Mouse (Mus musculus) neutrophil, adult 5-6 weeks (primary cell): ENCODE results near the gene Tmem176b. TPM values are rescaled to one million over a fixed set of nuclear protein-coding genes. Genes with fewer than 3 reads are reported as not detected.

Experiments used
- ATAC-seq: fragments of 151-379, 151-347 bp; 2 replicates; pipeline ENCODE4 v1.8.0; 2017; ENCODE audit warnings: mild to moderate bottlenecking, moderate TSS enrichment; ENCODE audit not compliant: insufficient number of reproducible peaks, poor library complexity, low FRiP score, severe bottlenecking; ENCODE audit errors: extremely low read depth
- total RNA-seq: library from RNA; stranded (forward); fragments of 200-1000 nt; gene quantifications from 2 replicates; pipeline ENCODE4 v1.2.3, GENCODE M21; 2017

The Tmem176b gene
- total RNA-seq, 1 experiment from 2014 or later, result 14.4 TPM

DNA sequence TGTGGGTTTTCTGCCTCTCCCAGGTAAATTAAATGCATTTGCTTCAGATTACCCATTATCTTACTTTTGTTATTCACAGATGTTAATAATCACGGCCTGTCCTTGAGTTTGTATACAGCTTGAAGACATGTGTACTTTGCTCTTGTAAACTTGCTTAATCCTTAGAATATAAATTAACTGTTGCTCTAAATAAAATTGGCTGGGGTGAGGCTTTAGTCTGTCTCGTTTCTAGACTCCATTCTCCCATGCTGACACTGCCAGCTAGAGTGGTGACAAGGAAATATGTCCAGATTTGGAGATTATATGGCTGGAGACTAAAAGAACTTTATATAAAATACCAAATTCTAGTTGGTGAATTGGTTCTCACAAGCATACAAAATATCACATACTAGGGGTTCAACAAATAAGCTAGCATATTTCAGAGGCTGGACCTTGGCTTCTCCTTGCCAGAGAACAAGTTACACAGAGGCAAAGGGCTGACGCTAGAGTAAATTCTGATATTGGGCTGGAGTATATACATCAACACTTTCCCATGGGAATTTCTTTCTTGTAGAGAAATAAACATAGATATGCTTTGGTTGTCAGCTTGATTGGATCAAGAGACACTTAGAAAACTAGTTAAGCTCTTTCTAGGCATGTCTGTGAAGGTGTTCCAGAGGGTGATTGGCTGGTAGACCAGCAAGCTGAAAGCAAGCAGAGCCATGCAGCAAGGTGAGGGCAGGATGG lies 31.6 kb downstream of the Tmem176b start:
- ATAC-seq, result no peak

DNA sequence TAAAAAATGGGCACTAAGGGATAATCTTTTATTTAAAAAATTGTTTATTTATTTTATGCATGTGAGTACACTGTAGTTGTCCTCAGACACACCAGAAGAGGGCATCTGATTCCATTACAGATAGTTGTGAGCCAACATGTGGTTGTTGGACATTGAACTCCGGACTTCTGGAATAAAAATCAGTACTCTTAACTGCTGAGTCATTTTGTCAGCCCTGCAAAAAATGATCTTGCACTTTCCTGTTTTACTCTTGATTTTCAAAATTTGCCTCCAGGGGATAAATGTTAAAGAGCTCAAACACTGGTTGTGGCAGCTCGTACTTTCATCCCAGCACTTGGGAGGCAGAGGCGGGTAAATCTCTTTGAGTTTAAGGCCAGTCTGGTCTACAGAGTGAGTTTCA lies 34.5 kb downstream of the Tmem176b start:
- ATAC-seq, result no peak

DNA sequence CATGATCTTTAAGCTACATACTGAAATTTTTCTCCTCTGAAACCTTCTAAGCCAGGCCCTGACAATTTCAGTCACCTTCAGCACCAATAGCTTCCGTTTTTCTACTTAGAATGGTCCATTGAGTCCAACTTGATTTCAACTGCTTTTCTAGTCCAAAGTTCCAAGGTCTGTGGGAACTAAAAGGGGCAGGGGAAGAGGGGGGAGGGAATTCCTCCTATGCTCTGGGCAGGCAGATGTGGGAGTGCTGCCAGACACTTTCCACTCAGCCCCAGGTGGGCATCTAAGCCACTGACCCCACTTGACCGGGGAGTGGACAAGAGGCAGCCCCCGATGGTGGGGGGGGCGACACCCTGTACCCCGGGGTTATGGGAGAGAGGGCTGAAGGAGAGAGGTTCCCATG lies 37.0 kb downstream of the Tmem176b start:
- ATAC-seq, result no peak

DNA sequence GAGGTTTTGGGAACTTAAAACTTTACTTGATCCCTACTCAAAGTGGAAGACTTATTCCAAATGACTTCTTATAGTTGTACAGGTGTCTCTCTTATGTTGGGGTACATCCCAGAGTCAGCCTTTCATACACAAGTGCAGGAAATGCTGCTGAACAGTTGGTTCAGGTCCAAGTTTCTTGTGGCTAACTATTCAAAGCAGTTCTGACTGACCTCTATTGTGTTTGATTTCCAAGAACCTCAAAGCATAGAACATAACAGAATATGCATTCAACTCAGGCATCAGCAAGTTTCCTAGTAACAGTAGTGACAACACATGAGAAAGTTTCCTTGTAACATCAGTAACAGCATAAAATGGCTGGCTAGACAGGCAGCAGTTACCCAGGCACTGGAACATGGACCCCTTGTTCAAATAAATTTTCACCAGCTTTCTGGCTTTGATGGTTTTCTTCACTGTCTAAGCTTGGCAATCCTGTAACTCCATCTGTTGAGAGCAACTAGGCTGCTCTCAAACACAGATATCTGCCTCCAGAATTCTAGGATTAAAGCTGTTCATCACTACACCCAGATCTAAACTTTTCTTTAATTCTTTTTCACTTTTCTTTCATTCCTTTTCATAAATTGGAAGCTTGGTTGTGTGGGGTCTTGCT lies 37.8 kb downstream of the Tmem176b start:
- ATAC-seq, result no peak

DNA sequence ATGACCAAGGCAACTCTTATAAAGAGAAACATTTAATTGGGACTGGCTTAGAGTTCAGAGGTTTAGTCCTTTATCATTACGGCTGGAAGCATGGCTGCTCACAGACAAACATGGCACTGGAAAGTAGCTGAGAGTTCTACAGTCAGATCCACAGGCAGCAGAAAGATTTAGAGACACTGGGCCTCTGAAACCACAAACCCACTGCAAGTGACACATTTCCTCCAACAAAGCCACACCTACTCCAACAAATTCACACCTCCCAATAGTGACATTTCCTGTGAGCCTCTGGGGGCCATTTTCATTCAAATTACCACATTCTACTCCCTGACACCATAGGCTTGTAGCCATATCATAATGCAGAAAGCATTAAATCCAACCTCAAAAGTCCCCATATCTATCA lies 39.4 kb downstream of the Tmem176b start:
- peak; percentile 53; the same call in 1 of the 2 replicates for ATAC-seq

DNA sequence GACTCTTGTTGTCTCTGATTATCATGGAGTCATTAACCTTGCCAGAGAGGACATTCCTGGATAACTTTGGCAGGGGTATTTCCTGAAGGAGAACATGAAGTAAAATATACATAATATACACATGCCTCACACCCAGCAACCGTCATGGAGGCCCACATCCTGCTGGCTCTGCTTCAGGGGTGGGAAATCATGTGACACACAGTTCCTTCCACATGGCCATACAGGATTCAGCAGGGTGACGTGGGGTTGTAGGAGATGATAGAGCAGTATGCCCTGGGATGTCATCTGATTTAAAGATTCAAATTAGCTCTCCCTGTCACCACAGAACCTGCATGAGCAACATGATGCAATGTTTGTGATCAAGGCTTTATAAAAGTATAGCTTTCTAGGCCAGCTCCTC lies 53.4 kb downstream of the Tmem176b start:
- no peak for ATAC-seq

DNA sequence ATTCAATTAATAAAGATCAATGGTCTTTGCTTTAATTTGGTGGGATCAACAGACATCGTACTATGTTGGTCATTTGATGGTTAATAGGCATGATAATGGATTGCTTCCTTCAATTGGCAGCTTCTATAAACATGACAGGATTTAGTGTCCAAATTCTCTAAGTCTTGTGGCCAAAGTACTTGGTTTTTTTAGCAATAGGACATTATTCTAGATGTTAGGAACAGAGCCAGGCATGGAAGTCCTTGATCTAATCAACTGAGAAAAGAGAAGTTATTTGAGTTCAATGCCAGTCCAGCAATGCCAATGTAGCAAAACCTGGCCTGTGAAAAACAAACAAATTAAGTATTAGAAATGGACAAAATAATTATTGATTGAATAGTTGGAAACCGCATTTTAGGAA lies 55.7 kb downstream of the Tmem176b start:
- no peak for ATAC-seq

DNA sequence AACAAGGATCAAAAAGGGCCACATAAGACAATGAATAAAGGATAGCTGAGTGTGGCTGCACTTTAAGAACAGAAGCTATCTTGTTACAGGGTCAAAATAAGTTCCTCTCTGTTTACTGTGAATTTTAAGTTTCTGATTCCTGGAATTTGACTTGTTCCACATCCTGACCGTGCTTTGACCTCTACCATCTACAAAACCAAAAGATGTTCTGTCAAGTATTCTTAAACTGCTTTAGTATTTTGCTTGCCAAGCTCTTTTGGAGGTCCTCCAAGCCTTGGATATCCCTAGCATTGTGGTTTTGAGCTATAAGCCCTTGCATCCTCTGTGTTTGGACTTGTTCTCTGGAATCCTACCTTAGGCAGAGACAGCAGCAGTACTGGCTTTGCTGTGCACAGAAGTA lies 56.1 kb downstream of the Tmem176b start:
- ATAC-seq, result no peak

DNA sequence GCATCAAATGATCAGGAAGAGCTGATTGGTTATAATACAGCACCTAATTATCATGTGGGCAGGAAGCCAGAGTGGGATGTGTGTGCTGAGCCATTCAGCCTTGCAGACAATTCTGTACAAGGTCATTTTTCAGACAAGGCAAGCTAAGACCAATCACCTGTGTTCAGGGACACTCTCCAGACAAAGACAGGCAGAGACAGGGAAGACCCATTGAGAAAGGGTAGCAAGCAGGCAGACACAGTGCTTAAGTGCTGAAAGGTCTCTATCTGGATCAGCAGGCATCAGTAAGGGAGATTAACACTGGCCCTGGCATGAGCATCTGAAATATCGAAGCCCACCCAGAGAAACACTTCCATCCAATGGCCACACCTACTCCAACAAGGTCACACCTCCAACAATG lies 56.9 kb downstream of the Tmem176b start:
- ATAC-seq, result no peak

Other genes starting within 250 kb of the Tmem176b start
- gene Repin1, start 247.6 kb downstream of the Tmem176b start, total RNA-seq, result 2.9 and 3.1 TPM in 2 replicates
- gene Gm44965, start 247.6 kb downstream of the Tmem176b start, total RNA-seq, result not detected in 2 replicates
- gene Zfp775, start 239.4 kb downstream of the Tmem176b start, total RNA-seq, result 1.1 and 2.6 TPM in 2 replicates
- gene AI854703, start 214.7 kb downstream of the Tmem176b start, total RNA-seq, result 0.12 and 0.35 TPM in 2 replicates
- 270 and 290 TPM in 2 replicates for gene Gimap8, start 194.3 kb downstream of the Tmem176b start, total RNA-seq
- gene Gimap9, start 165.4 kb downstream of the Tmem176b start, total RNA-seq, result 132 and 133 TPM in 2 replicates
- 627 and 688 TPM in 2 replicates for gene Gimap4, start 156.9 kb downstream of the Tmem176b start, total RNA-seq
- gene Gimap6, start 133.3 kb downstream of the Tmem176b start, total RNA-seq, result 892 and 934 TPM in 2 replicates
- 24.7 and 34.2 TPM in 2 replicates for gene Gm28053, start 122.9 kb downstream of the Tmem176b start, total RNA-seq
- 121 TPM in 2 replicates for gene Gimap7, start 122.9 kb downstream of the Tmem176b start, total RNA-seq
- 288 and 296 TPM in 2 replicates for gene Gimap1, start 102.4 kb downstream of the Tmem176b start, total RNA-seq
- 83.5 and 86.2 TPM in 2 replicates for gene Gimap5, start 95.3 kb downstream of the Tmem176b start, total RNA-seq
- gene Gimap3, start 70.6 kb downstream of the Tmem176b start, total RNA-seq, result 311 and 314 TPM in 2 replicates
- 4.1 and 6.6 TPM in 2 replicates for gene Tmem176a, start 577 bp downstream of the Tmem176b start, total RNA-seq
- gene Aoc1, start 31.4 kb upstream of the Tmem176b start, total RNA-seq, result not detected in 2 replicates
- gene 1600015I10Rik, start 88.4 kb upstream of the Tmem176b start, total RNA-seq, result not detected in 2 replicates
- not detected in 2 replicates for gene Doxl2, start 133.5 kb upstream of the Tmem176b start, total RNA-seq
- gene Svs1, start 145.4 kb upstream of the Tmem176b start, total RNA-seq, result not detected in 2 replicates
- not detected in 2 replicates for gene Gpnmb, start 195.1 kb upstream of the Tmem176b start, total RNA-seq
- gene Malsu1, start 232.3 kb upstream of the Tmem176b start, total RNA-seq, result 34.3 and 39.8 TPM in 2 replicates